Mouse (Mus musculus) forebrain, embryonic 10.5 days (tissue): ENCODE measurements around the gene H2afy2. TPM values are rescaled to one million over a fixed set of nuclear protein-coding genes. Genes with fewer than 3 reads are reported as not detected.

Experiments used
- microRNA-seq: library from miRNA; unstranded; fragments of <30 nt; microRNA quantifications from one replicate; pipeline ENCODE4, GENCODE M21; 2017
- polyA plus RNA-seq: library from polyadenylated mRNA; unstranded; fragments of >200 nt; fragmentation: Nextera tagmentation; extraction: Ambion mirVana; gene quantifications from 2 replicates; pipeline ENCODE4 v1.2.1, GENCODE M21; 2016

The H2afy2 gene
- polyA plus RNA-seq, 1 experiment from 2014 or later, result 330 TPM

Small RNAs within 50 kb of the gene (microRNA-seq; reads per million reads assigned to microRNA genes)
- not detected for gene Mir5108

Other genes starting within 250 kb of the H2afy2 start
- 0.05 and 0.07 TPM in 2 replicates for gene Npffr1, start 188.7 kb downstream of the H2afy2 start, polyA plus RNA-seq
- 392 and 395 TPM in 2 replicates for gene Ppa1, start 135.6 kb downstream of the H2afy2 start, polyA plus RNA-seq
- gene Sar1a, start 103.8 kb downstream of the H2afy2 start, polyA plus RNA-seq, result 225 and 226 TPM in 2 replicates
- 25.5 and 26.3 TPM in 2 replicates for gene Tysnd1, start 88.6 kb downstream of the H2afy2 start, polyA plus RNA-seq
- 8.9 and 9.2 TPM in 2 replicates for gene Aifm2, start 68.9 kb downstream of the H2afy2 start, polyA plus RNA-seq
- gene Col13a1, start 195.0 kb upstream of the H2afy2 start, polyA plus RNA-seq, result 3.2 and 3.4 TPM in 2 replicates